Mouse (Mus musculus): ENCODE results near the gene Arhgap30.

Arhgap30 gene

DNA sequence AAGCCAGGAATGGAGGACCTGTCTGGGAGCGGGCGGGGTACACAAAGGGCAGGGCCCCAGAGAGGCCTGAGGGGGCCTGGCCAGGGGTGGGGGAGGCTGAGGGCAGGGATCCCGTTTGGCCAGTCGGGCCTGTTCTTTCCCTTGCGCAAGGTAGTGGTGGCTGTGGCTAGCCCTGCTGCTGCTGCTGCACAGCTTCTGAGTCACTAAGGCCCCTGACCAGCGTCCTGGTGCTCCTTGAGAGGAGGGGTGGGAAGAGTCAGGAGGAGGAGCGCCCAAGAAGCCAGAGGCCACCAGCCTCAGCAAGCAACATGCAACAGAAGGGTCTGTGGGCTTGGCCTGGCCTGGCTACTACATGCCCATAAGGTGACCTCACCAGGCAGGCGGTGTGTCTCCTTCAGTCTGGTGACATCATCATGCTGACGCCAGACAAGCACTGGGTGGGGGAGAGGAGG lies 13.1 kb upstream of the Arhgap30 start:
- DNase-seq (ENCODE audit: low read depth, low spot score): no peak

DNA sequence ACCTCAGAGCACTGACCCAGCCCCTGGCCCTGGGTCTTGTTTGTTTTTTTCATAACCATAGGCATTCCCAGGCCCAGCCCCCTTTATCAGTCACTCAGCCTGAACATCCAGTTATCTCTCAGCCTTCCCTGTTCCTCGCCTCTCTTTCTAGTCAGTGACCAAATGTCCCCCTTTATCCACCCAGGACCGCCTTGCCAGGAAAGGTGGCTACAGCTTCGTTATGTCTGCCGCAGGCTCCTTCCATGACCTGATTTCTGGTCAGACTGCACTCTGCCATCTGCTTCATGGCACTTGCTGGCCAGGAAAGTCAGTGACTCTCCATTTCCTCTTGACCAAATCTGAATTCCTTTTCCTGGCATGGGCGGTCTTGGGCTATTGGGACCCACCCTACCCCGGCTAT lies 10.5 kb upstream of the Arhgap30 start:
- no peak for DNase-seq (ENCODE audit: low read depth, low spot score)

DNA sequence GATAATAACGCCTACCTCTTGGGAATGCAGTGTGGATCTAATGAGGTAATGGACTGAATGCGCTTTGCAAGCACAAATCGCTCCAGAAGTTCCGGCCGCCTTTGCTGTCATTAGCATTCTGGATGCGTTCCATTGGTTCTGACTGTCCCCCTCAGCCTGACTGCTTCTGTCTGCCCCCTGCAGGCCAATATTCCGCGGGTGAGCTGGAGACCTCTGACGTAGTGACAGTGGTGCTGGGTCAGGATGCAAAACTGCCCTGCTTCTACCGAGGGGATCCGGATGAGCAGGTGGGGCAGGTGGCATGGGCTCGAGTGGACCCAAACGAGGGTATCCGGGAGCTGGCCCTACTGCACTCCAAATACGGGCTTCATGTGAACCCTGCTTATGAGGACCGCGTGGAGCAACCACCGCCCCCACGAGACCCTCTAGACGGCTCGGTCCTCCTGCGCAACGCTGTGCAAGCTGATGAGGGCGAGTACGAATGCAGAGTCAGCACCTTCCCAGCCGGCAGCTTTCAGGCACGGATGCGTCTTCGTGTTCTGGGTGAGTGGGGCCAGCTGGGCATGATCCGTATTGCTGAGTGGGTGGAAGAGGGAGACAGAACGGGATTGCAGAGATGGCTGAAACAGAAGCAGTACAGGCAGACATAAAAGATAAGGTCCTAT lies 8.7 kb upstream of the Arhgap30 start:
- peak; percentile 73 for DNase-seq (ENCODE audit: low read depth, low spot score)

DNA sequence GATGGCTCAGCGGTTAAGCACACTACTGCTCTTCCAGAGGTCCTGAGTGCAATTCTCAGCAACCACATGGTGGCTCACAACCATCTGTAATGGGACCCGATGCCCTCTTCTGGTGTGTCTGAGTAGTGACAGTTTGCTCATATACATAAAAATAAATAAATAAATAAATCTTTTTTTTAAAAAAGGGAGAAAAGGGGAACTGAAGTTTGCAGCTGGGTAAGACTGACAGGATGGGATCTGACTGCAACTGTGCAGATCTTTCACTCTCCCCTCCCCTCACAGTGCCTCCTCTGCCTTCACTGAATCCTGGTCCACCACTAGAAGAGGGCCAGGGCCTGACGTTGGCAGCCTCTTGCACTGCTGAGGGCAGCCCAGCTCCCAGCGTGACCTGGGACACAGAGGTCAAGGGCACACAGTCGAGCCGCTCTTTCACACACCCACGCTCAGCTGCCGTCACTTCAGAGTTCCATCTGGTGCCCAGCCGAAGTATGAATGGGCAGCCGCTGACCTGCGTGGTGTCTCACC lies 6.6 kb upstream of the Arhgap30 start:
- DNase-seq (ENCODE audit: low read depth, low spot score): no peak

DNA sequence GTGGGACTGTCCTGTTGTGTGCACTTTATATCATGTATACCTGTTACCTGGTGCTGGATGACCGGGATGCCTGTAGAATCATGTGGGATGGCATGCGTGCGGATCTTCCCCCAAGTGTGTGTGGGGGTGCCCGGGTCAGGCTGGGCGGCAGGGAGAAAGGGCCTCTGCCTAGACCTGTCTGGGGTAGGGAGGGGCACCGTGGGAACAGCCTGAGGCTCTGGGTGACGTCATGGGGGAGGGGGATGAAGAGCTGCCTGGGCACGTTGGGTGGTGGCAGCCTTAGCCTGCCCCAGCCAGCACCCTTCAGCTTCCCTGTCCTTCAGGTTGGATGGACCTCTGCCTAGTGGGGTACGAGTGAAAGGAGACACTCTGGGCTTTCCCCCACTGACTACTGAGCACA lies 4.4 kb upstream of the Arhgap30 start:
- DNase-seq (ENCODE audit: low read depth, low spot score): no peak

DNA sequence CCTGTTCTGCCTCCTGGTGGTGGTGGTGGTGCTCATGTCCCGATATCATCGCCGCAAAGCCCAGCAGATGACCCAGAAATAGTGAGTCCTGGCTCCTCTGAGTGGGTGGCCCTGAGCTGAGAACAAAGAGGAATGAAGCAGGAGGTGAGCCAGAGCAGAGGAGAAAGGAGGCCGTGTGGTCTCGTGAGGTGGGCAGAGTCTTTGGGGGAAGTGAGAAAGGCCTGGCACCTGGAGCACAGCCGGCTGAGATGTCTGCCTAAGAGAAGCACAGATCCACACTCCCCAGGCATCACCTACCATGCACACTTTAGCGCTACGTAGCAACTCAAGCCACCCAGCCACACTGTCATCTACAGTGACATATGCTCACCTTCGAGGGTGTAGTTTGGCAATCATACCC lies 3.6 kb upstream of the Arhgap30 start:
- DNase-seq (ENCODE audit: low read depth, low spot score): no peak

DNA sequence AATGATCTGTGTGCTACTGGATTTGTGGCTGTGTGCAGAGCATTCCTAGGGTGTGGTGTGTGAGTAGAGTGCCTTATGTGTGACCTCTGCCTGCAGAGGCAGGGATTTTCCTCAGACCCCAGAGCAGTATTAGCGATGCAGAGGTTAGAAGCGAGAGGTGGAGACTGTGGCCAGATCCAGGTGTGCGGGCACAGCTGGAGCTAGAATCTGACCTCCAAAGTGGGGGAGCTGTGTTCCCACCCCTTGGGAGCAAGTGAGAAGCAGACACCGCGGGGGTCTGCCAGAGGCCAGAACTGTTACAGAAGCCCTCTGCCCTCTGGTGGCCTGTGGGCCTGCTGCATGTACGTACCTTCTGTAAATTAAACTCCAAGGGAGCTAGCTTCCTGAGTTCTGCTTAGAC lies 1.7 kb upstream of the Arhgap30 start:
- peak; percentile 51 for DNase-seq (ENCODE audit: low read depth, low spot score)

DNA sequence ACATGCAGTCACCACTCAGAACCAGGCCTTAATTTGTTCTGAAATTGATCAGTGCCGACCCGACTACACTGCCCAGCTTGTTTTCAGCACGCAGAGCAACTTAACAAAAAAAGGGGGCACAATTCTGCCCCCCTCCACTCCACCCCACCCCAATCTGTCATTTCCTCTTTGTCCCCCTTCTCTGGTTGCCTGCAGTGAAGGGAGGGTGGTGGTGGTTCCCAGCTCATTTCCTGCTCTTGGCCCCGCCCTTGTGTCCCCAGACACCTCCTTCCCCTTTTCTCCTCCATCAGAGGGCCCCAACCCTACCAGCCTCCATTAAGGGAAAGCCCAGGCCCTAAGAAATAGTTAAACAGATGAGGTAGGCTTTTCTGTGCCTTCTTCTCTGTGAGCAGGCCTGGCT lies 1.3 kb downstream of the Arhgap30 start:
- DNase-seq (ENCODE audit: low read depth, low spot score): peak; percentile 90

DNA sequence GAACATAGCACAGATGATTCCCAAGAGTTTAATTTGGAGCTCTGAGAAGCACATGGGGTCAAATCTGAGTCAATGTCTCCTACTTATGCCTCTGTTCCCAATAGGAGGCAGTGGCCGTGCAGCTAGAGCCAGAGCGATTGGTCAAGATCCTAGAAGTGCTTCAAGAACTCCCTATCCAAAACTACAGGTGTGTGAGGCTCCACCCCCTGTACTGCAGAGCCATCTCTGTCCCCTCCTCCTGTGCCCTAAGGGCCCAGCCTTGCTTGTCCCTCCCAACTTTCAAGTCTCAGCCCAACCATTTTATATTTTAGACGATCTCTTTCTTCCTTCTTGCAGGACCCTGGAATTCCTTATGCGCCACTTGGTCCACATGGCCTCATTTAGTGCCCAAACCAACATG lies 13.1 kb downstream of the Arhgap30 start:
- no peak for DNase-seq (ENCODE audit: low read depth, low spot score)

DNA sequence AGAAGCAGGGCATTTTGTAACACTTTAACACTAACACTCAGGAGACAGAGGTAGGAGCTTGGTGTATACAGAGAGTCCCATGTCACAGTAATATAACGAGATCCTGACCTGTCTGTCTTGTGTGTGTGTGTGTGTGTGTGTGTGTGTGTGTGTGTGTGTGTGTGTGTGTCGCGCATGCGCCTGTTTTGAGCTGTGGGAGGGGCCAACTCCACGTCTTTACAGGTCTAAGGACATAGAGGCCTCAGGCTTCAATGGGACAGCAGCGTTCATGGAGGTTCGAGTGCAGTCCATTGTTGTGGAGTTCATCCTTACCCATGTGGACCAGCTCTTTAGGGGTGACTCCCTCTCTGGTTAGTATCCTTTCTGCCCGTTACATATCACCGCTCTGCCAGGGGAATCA lies 14.2 kb downstream of the Arhgap30 start:
- DNase-seq (ENCODE audit: low read depth, low spot score): no peak

DNA sequence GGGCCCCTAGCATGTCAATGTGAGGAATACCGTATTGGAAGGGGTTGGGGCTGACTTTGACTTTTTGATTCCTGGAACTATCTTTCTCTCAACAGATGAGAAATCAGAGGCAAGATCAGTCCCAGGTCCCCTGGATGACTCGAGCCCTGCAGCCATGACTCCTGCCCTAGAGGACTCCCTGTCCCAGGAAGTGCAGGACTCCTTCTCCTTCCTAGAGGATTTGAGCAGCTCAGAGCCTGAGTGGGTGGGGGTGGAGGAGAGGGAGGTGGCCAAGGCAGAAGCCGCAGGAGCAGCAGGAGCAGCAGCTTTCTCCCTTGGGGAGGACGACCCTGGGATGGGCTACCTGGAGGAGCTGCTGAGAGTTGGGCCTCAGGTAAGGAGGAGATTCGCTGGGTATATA lies 18.5 kb downstream of the Arhgap30 start:
- DNase-seq (ENCODE audit: low read depth, low spot score): no peak

DNA sequence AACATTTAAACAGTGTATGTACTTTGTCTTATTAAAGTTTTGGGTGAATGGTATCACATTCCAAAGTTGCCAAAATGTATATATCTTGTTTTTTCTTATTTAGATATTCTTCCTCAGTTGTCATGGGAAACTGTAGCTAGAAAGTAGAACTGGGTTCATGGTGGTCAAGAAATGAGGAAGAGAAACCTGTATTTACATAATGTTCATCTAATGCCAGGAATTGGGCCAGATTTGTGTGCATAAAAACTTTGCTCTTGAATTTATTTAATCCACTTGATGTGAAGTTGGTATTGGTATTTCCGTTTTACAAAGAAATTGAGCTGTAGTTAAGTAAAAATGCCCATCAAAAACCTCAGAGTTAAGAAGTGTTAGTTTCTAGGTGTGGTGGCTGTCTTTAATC lies 21.5 kb downstream of the Arhgap30 start:
- no peak for DNase-seq (ENCODE audit: low read depth, low spot score)

DNA sequence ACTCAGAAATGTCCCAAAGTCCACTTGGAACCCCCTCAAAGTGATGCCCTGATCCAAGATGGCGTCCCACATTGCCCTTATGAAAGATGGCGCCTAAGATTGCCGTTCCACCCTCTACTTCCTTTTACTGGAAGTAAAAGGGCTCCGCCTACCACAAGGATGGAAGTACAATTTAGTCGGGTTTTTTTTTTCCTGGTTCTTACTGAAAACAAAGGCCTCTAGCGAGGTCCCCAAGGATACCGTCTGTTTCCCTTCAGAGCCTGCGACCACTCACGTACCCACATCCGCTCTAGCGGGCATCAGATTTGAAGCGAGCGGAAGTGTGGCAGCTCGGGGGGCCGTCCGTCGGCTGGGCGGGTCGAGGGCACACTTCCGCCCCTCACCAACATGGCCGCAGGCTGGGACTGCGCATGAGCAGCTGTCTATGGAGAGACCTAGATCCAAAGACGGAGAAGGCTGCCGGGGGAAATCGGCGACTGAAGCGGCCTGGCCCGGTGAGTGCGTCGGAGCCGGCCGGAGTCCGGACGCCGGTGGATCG lies 22.3 kb downstream of the Arhgap30 start, which contains the start of gene Usf1:
TSS of gene Usf1 (plus strand) at position 367 of the 538 bp plus-strand sequence.
- DNase-seq (ENCODE audit: low read depth, low spot score): peak; percentile 98

DNA sequence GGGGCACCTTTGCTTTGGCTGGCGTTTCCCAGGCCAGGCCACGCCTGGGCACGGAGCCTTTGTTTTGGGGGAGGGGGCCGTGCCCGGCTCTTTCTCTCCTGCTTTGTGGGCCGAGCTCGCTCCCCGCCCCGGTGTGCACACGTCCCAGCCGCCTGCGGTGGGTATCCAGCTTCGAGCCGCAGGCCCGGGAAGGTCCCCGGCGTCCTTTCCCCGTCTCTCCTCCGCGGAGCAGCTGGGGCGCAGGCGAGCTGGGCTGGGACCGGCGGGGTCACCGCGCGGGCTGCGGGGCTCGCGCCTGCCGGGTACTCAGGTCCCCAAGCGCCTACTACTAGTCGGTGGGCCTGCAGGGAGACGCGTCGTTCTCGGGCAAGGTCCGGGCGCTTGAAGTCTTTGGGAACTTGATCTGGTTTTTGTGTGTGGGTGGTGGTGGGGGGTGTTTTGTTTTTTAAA lies 22.8 kb downstream of the Arhgap30 start:
- no peak for DNase-seq (ENCODE audit: low read depth, low spot score)

DNA sequence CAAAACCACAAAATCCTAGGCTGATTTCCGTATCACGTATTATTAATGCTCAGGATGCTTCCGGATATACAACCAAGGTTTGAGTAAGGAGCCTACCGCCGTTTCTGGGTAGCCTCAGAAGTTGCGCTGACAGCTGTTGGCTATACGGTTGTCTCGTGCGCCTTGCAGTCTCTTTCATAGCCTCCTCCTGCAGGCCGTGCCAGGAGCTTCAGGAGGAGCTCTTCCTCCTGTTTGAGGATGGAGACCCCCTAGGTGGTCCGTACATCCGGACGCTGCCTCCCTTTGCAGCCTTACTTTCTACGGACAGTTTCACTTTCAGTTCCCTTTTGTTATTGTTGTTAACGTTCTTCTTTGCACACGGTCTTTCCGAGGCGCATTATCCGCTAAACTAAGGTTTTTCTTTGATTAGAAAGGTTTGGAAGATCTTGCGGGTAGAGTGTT lies 23.3 kb downstream of the Arhgap30 start:
- DNase-seq (ENCODE audit: low read depth, low spot score): peak; percentile 79

DNA sequence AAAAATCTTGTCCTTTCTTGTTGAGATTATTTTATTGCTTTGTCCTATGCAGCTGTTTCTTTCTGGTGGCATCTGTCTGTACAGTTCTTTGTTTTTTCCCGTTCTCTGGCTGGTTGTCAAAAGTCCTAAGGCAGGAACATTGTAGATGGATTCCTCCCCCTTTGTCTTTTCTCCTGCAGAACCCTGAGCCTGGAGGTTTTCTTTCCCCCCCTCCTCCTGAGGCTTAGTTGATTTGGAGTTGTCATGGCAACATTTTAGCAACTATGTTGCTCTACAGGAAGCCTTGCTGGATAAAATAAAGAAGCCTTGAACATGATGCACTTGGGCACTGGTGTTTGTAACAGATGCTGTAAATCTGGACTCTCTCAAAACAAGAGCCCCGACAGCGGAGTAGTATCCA lies 23.7 kb downstream of the Arhgap30 start:
- DNase-seq (ENCODE audit: low read depth, low spot score): peak; percentile 63

DNA sequence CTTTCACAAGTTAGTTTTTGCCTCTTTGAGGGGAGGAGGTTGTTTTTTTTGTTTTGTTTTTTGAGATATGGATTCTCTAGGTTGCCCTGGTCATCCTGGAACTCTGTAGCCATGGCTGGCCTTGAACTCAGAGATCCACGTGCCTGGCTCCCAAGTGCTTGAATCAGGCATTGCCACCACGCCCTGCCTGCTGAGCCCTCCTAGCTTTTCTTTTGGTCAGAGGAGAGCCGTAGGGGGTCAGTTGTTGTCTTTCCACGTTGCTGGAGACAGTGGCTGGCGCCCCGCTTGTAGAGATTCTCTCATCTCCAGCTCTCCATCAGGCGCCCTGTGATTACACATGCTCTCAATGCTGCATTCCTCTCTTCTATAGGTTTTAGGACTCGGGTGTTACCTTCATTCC lies 24.9 kb downstream of the Arhgap30 start:
- DNase-seq (ENCODE audit: low read depth, low spot score): no peak

DNA sequence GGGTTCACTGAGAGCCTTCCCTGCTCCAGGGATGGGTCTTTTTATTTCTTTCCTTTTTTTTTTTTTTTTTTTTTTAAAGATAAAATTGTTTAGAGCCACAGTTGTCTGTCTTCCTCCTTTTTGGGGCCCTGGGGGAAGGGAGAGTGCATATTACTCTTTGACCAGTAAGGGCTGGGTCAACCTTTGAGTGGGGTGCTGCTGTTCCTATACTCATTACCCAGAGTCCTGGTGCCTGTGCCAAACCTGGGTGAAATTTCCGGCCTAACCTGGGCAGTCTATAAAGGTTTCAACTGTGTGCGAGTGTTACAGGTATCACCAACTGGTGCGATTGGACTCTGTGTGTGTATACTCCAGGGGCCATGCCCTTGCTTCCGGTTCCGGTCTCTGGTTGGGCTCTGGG lies 29.9 kb downstream of the Arhgap30 start, which contains the start of gene Tstd1:
TSS of gene Tstd1 (plus strand) at position 213 of the 400 bp plus-strand sequence.
- DNase-seq (ENCODE audit: low read depth, low spot score): no peak

DNA sequence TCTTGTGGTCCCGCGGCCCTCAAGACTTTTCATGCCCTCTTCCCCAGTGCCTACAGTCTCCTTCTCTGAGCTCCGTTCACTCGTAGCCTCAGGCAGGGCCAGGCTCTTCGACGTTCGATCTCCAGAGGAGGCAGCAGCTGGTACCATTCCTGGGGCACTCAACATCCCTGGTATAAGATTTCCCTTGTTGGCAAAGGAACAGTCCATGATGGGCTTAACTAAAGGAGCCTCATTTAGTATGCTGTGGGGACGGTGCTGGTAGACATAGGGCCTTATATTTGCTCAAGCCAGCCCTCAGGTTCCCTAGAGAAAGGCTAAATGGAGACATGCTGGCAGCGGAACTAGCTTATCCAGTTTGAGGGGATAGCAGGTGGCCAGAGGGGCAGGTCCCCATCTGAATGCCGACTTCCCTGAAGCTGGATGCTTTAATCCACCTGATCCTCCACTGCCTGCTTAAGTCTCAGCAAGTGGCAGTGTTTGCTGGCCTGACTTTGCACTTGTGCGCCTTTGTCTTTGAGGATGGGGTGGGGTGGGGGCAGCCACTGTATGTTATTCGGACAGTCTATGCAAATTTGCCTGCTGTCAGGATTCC lies 30.6 kb downstream of the Arhgap30 start:
- no peak for DNase-seq (ENCODE audit: low read depth, low spot score)

DNA sequence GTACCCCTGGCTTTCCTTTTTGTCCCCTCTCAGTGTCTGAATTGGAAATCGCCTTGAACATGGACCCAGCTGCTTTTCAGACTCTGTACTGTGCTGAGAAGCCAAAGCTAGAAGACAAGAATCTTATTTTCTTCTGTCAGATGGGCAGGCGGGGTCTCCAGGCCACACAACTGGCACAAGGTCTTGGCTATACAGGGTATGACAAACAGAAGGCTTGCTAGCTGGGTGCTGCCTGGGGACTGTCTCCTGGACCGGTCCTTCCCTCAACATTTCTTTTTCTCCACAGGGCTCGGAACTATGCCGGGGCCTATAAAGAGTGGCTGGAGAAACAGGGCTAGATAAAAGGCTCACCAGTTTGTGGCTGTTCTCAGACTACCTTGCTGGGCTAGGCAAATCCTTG lies 31.2 kb downstream of the Arhgap30 start:
- no peak for DNase-seq (ENCODE audit: low read depth, low spot score)

DNA sequence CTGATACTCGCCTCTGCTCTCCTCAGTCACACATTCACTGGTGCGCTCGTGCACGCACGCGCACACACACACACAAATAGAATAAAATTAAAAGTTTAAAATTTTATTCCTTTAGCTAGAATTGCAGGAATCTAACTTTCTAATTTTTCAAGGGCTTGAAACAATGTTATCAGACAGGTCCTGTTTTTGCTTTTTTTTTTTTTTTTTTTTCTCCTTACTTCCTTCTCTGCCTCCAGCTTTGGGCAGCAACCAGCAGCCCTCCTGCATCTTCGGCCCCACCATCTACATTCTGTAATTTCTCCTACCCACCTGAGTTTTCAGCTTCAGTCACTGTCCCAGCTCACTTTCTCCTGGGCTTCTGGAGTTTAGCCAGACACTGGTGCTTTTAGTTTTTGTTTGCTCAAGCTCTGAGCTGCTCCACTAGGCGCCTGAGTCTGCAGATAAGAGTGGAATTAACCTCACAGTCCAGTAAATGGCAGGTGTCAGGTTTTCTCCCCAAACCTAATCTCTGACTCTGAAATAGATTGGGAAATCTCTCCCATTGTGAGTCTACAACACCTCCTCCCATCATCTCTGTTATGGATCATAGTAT lies 33.8 kb downstream of the Arhgap30 start:
- DNase-seq (ENCODE audit: low read depth, low spot score): no peak

DNA sequence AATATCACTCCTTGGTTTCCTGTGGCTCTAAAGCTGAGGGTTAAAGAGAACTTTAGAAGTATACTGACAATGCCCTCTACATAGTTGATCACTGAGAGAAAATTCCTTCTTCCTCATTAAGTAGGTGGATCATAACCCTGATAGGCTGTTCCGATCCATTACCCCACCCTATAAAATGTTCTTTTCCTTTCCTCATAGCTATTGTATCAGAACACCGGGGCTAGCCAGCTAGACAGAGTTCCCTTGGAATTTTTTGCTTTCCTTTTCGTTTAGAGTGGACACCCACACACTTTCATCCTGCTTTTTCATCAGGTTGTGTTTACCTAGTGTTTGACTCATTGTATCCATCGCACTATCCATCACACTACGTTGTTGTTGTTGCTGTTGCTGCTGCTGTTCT lies 35.9 kb downstream of the Arhgap30 start:
- DNase-seq (ENCODE audit: low read depth, low spot score): no peak

Measured in CD4-positive helper T cell, adult 2 months (primary cell).